Mouse (Mus musculus): ENCODE measurements around the gene Kmt2e.

Gene Kmt2e

DNA sequence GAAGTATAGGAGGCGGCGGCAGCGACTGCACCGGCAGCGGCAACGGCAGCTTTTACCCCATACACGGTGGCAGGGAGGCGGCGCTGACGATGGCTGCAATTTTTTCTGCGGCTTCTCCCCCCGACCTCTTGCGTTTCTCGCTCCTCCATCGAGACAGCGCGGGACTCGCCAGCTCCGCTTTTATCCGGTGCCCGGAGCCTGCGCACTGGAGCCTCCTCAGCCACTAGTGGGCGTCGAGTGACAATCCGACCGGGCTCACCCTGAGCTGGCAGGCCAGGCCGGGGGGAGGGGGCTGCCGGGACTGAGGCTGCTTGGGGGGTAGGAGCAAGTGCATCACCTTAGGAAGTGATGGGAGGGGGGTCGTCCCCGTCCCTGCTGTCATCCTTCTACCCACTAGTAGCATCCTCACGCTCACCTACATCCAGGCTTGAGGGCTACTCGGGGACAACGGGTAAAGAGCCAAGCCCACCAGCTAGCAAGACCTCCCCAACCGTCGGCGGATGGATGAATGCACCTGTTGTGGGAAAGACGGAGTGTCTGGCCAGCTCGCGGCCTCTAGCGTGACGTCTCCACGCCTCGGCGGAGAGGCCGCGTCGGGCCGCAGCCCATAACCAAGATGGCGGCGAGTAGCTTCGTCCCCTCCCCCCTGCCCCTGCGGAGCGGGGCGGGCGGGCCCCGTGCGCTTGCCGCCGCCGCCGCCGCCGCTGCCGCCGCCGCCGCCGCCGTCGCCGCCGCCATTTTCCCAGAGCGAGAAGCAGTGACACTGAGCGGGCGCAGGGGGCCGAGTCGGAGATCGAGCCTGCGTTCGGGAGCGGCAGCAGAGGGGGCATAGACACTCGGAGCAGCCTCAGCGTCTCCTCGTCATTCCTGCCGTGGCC is at the start of gene Kmt2e:
Kmt2e (plus strand) TSS at position 722 of the 878 bp plus-strand sequence.
- DNase-seq (ENCODE audit: low read depth, low spot score): peak; percentile 79

DNA sequence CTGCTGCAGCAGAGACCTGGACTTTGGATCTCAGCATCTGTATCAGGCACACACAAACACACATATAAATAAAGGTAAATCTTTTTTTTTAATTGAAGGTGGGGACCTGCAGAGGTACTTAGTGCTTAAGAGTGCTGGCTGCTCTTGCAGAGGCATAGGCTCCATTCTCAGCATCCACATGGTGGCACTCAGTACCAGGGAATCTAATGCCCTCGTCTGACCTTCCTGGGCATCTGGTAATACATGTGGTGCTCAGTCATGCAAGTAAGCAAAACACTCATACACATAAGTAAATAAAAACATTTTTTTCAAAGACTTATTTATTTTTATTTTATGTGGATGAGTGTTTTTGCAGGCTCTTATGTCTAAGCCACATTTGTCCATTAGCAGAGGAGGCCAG is 49.1 kb upstream of the Kmt2e start:
- DNase-seq (ENCODE audit: low read depth, low spot score): no peak

DNA sequence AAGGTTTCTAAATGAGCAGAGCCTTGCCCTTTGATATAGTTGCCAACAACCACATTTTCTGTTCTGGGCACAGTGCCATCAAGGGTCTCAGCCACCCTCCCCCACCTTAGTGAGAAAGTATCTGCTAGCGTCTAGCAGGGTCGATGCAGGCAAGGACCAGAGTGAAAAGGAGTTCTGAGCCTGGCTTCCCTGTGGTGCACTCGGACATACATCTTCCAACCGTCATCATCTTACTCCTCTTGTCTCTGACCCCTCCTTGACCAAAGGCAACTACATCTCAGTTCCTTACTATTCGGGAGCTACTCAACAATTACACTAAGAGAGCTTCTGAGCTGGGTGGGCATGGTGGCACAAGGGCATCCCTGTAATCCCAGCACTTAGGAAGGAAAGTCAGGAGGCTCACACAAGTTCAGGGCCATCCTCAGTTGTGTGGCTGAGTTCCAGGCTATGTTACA is 48.5 kb upstream of the Kmt2e start:
- no peak for DNase-seq (ENCODE audit: low read depth, low spot score)

DNA sequence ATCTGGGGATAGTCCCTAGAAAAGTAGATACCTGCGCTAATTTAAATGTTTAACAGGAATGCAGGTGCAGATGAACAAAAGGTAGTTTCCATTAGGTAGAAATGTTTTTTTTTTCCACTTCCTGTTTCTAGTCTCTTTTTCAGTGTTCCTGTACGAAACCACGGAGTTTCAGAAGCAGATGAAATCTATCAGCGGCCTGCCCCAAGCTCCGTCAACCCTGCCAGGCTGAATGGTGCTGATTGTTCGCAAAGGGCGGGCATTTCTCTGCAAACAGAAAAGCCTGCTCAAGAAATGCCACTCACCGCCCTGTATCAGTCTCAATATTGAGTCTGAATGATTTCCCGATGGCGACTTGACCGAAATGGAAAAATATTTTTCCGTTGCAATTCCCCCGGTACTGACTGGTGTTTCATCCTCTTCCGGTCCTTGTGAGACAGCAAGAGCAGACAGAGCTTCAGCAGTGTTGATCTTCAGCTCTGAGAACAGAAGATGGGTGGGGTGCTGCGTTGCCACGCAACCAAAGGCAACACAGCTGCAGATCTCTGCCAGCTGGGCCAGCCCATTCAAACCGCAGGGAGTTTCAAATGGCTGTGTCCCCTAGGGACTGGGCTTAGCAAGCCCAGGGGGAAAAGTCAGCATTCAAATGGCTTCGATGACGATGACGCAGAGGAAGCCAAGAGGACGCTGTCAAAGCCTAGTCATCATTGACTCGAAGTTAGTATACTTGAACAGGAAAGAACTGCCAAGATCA is 47.5 kb upstream of the Kmt2e start:
- peak; percentile 77 for DNase-seq (ENCODE audit: low read depth, low spot score)

DNA sequence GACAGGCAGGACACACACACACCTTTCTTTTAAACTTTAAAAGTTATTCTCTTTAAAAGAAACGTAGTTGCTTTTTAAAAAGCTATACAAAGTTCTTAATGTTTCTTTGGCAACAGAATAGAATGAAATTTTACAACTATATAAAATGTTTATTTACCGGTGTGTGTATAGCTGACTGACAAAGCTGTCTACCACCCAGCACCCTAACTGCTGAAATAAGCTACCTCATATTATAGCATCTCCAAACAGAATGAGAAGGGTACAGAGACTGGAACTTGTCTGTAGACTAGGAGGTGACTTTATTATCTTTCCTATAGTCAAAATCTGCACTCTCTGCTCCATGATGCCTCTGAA is 47.0 kb upstream of the Kmt2e start:
- no peak for DNase-seq (ENCODE audit: low read depth, low spot score)

DNA sequence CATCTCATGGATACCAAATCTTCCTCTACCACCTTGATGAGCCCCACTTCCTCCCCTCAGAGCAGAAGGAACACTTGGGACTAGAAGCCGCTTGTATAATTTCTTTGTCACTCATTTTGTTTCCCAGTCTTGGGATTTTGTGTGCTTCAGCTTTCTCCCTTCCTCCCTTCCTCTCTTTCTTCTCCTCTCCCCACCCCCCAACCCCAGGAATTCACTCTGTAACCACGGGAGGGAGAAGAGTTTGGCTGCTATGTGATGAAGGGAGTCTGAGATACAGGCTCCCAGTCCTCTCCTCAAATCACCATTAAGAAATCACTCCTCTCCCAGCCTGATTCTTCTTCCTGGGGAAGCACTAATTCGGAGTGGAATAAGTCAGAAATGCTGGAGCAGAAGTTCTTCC is 46.1 kb upstream of the Kmt2e start:
- DNase-seq (ENCODE audit: low read depth, low spot score): no peak

DNA sequence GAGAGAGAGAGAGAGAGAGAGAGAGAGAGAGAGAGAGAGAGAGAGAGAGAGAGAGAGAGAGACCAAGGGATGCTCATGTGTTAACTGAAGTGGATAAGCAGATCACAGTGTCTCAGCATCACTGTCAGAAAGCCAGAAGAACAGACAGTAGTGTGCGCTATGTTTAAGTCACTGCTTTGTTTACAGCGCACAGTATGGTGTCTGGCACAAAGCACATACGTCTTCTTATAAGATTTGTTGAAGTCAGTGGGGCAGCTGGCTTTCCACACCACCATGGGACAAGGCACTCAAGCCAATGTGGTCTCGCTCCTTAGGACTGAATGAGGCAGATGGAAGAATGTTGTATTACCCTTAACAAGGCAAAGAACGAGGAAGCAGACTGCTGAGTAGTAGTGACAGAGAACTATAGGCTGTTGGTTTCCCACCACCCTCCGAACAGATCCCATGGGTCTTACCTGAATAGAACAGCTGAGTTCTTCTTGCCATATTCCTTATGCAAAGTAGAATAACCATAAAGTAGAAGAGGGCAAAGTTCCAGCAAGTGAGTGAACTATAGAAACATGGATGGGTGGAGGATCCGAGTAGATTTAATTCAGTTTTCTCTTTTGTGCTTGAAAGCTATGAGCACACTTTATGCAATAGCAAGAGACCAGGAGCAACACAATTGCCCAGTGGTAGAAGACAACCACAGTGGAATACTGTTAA is 44.5 kb upstream of the Kmt2e start:
- DNase-seq (ENCODE audit: low read depth, low spot score): no peak

DNA sequence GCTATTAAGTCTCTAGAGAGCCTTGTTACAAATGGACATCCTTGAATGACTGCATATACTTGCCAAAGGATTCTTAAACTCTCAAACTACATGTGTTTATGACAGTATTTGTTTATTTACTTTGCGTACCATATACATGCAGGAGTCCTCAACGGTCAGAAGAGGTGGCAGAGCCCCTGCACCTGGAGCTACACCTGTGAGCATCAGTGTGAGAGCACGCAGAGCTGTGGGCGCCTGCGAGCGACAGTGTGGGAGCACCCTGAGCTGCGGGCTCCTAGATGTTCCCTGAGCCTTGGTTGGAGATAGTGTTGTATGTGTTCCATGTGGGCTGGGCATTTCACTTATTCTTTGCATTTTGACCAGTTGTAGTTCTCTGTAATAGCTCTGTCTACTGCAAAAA is 42.5 kb upstream of the Kmt2e start:
- DNase-seq (ENCODE audit: low read depth, low spot score): no peak

DNA sequence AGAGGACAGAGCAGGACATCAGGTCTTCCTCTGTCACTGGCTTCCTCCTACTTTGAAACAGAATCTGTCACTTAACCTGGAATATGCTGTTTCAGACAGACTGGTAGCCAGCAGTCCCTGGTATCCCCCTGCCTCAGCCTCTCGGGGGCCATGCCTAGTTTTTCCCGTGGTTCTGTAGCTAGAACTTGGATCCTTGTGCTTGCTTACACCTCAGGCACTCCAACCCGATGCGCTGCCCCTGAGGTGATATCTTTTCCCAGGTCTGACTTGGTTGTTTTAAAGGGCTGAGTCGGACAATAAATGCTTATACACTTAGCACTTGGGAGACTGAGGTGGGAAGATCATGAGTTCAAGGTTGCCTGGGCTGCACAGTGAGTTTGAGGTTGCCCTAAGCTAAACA is 40.4 kb upstream of the Kmt2e start:
- DNase-seq (ENCODE audit: low read depth, low spot score): no peak

DNA sequence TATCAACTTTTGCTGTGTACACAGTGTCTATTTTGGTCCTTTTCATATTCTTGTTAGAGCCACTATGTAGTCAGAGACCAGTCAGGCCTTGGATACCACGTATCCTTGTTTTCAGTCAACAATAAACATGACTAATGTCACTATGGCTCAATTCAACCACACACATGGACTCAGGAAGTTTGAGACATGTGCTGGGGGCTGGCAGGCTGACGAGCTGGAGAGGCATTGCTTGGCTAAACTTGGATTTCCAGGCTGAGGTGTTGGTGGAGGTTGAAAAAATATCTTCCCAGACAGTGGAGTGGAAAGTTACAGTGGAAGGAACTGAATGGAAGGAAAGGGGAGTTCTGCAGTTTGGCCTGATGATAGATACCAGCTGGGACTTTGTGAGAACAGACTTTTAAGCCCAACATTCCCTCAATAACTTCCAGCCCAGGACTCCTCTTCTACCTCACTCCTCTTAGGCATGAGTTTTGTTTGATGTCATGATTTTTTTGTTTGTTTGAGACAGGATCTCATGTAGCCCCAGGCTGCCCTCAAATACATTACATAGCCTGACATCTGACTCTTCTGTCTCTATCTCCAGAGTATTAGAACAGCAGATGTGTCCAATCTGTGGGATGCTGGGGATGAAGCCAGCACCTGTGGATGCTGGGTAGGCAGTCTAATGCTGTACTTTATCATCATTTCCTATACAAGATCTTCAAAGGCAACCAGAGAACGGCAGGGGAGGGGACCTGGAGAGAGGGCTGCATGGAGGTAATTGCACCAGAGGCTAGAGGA is 39.7 kb upstream of the Kmt2e start:
- DNase-seq (ENCODE audit: low read depth, low spot score): no peak

DNA sequence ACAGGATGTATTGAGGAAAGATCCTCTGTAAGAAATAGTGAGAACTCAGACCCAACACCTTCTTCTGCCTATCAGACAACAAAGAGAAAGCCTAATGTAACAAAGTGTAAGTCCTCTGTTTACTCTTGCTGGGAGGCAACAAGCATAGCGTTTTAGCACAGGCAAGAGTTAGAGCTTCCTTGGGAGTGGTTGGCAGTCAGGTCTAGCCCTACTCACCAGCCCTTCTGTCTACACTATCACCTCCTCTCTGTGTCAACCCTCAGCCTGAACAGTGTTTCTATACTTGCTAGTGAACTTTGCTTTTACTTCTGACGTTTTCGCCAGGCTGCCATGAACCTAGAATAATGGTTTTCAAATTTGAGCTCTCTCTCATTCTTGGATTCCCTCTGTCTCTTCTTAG is 38.5 kb upstream of the Kmt2e start:
- no peak for DNase-seq (ENCODE audit: low read depth, low spot score)

DNA sequence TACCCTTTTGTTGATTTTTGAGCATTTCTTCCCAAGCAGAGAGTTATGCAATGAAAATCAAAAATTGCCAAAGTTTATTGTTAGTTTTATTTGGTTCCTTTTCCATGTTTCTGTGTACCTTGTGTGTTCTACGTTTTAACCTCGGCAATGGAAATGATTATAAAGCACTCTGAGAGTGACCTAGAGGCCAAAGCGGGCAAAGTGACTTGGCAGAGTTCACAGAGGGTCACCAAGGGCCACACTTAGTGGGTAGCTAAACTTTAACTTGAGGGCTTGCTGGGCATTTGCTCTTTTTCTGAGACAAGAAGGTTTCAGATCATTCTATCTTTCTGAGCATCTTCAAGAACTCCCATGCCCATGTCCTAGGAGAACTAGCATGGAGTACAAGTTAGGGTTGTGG is 37.5 kb upstream of the Kmt2e start:
- no peak for DNase-seq (ENCODE audit: low read depth, low spot score)

DNA sequence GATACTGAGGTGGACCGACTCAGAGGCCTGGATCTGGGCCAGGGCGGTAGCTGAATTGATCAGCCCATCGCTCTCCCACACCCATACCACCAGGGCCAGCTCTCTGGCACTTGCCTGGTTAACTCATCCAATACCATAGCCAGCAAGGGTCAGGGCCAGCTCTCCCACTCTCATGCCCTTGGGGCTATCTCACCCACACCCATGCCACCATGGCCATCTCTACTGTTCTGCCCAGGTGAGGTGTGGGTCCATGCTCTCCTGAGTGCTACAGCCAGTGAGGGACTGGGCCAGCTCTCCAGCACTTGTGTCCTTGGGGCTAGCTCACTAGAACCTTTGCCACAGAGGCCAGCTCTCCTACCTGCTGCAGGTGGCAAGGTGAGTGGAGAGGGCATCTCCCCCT is 34.1 kb upstream of the Kmt2e start:
- no peak for DNase-seq (ENCODE audit: low read depth, low spot score)

DNA sequence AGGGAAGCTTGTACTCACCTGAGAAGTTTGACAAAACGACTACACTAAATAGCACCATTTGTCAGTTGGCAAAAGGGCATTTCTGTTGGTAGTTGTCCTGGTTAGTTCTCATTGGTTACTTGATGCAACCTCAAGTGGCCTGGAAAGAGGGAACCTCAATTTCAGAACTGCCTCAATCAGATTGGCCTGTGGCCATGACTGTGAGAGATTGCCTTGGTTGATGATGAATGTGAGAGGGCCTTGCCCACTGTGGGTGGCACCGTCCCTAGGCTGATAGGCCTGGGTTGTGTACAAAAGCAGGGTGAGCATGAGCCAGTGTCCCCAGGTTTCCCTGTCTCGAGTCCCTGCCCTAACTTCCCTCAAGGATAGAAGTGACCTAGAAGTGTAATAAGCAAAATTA is 33.4 kb upstream of the Kmt2e start:
- no peak for DNase-seq (ENCODE audit: low read depth, low spot score)

DNA sequence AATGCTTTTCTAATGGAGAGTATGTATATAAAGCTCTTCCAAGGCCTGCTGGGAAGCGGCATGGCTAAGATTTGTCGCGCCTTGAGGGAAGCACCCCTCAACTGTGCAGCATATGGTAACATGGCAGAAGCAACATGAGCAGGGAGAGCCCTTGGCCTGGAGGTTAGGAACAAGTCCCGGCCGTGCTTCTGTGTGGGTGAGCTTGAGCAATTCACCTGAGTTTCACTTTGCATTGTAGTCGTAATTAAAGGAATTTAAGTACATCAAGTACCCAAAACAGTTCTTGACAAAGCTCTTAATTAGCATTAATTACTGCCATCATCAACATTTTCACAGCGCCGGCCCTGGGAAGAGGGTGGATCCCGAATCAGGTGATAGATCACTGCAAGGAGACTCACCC is 32.9 kb upstream of the Kmt2e start:
- no peak for DNase-seq (ENCODE audit: low read depth, low spot score)

DNA sequence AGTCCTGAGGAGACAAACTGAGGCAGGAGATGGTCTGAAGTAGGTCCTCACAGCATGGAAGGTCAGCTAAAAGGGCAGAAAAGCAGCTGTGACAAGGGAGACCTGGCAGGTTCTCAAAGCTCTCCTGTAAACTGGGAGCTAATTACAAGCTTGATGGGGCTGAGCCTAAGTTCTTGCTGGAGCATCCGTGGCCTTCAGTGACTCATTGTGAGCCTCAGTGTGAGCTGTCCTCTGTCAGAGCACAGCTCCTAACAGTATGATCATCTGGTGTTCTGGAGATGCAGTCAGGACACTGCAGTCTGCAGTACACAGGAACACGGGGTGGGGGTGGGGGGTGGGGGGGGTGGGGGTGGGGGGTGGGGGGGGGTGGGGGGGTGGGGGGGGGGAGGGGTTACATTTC is 32.2 kb upstream of the Kmt2e start:
- DNase-seq (ENCODE audit: low read depth, low spot score): no peak

DNA sequence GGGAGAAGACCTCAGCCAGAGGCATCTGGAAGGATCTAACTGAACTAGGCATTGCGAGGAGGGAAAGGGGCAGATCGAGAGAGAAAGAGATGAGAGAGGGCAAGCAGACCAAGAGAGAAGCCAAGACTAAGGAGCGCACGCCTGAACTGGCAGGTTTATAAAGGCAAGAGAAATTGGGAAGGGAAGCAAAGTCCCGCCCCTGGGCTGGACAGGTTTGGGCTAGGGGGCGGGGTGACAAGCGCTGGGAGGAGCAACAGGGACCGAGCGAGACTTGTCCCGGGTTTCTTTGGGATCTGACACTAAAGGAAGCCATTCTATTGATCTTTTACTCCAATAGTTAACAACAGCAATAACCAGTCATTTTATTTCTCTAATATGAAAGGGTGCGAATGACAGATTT is 31.1 kb upstream of the Kmt2e start:
- DNase-seq (ENCODE audit: low read depth, low spot score): no peak

DNA sequence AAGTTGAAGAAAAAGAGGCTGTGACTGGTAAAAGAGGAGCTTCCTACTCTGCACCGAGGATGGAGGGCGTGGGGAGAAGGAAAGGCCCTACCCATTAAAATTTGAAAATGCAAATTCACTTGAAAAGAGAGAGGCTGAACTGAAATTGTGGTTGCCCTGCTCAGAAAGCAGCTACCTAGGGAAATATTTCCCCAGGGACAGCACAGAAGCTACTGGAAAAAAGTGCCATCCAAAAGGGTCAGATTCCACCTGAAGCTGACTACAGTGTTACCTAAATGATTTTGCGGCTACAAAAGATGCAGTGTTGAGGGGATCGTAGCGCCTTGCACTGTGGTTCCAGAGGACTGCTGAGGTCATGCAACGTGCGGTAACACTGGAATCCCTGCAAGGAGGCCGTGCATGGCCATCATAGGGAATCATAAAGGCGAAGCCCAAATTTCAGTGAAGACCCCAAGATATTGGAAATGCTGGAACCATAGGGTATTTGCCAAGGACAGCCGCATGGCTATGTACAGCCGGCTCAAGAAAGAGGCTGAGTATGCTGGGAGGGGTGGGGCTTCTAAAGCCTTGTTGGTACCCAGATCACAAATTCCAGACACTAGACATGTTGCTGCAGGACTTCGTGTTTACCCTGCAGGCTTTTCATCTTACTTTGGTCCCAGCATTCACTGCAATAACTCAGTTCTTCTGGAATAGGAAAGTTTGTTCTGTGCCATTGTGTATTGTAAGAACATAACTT is 28.4 kb upstream of the Kmt2e start:
- DNase-seq (ENCODE audit: low read depth, low spot score): no peak

DNA sequence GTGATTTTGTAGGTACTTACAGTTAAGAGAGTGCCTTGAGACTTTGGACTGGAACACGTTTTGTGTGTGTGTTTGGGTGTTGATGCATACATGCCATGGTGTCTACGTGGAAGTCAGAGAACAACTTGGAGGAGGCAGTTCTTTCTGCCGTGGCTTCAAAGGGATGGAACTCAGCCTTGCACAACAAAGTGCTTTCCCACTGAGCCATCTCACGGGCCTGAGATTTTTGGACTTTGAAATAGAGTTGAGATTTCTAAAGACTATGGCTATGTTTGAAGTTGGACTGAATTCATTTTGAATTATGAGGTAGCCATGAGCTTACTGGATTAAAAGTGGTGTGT is 27.9 kb upstream of the Kmt2e start:
- DNase-seq (ENCODE audit: low read depth, low spot score): no peak

DNA sequence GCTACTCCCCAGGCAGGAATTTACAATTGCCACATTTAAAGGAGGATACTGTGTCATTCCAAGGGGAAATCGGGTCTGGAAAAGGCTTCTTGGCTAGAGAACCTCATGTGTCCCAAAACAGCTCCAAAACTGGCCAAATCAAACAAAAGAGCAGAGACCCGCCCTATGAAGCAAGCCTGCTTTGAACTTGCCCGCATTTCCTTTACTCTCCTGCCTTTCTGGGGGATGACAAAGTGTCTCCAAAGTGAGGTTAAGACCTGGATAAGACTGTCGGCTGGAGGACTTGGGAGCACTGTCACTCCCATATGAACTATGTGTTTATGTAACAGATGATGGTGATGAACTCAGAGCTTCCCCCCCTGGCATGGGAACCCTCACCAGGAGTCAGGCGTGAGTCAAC is 26.1 kb upstream of the Kmt2e start:
- DNase-seq (ENCODE audit: low read depth, low spot score): no peak

DNA sequence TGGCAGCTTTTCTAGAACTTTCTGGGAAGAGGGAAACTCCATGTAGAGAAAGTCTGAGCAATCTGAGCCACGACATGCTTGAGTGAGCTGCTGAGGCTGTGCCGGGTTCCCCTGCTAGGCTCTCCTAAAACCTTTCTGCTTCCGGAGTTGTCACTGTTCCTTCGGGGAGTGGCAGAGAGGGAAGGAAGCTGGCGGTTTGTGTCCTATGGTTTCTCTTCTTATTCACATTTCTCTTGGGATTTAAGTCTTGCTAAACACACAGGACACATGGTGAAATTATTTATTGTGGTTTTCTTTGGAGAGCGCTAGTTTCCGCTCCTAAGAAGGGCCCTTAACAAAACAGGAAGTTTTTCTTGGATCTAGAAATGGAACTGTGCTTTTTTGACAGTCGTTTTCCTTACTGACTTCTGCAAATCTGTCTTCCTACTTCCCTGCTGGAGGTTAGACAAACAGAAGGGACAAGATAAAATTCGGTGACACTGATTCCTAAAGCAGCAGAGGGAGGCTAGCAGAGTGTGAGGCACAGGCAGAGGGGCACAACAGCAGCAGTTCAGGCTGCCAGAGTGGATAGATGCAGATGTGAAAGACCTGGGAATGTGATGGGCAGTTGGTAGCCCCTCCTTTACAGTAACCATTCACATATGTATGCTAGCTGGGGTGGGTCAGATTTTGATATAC is 24.1 kb upstream of the Kmt2e start:
- no peak for DNase-seq (ENCODE audit: low read depth, low spot score)
